Mouse (Mus musculus) heart, embryonic 10.5 days (tissue): ENCODE measurements around the gene Gaa. TPM values are rescaled to one million over a fixed set of nuclear protein-coding genes. Genes with fewer than 3 reads are reported as not detected.

ENCODE experiments used
- DNase-seq: peaks from one replicate; pipeline ENCODE4 v3.0.0-alpha.2; 2017; ENCODE audit warnings: low spot score
- H3K27ac ChIP-seq: fragments of 300-500 bp; sonication (generic); 2 replicates; pipeline ENCODE4 v1.5.1; 2016; ENCODE audit warnings: mild to moderate bottlenecking
- H3K27me3 ChIP-seq: fragments of 300-500 bp; sonication (generic); 2 replicates; pipeline ENCODE4 v1.6.1; 2016; ENCODE audit warnings: mild to moderate bottlenecking; ENCODE audit not compliant: poor library complexity, insufficient read depth, severe bottlenecking
- H3K36me3 ChIP-seq: fragments of 300-500 bp; sonication (generic); 2 replicates; pipeline ENCODE4 v1.6.1; 2016; ENCODE audit warnings: mild to moderate bottlenecking, moderate library complexity
- H3K4me1 ChIP-seq: fragments of 300-500 bp; sonication (generic); 2 replicates; pipeline ENCODE4 v1.6.1; 2016; ENCODE audit warnings: mild to moderate bottlenecking
- H3K4me3 ChIP-seq: fragments of 300-500 bp; sonication (generic); 2 replicates; pipeline ENCODE4 v1.5.1; 2016; ENCODE audit warnings: mild to moderate bottlenecking, moderate library complexity
- H3K9me3 ChIP-seq: fragments of 300-500 bp; sonication (generic); 2 replicates; pipeline ENCODE4 v1.6.1; 2016; ENCODE audit warnings: mild to moderate bottlenecking, moderate library complexity
- WGBS: fragments of 180-500 bp; shearing (Covaris S2); methylation state at CpG from one replicate; pipeline ENCODE4 v1.1.7; 2016; 5-methylcytosine and 5-hydroxymethylcytosine counted together
- polyA plus RNA-seq: library from polyadenylated mRNA; unstranded; fragments of >200 nt; fragmentation: Nextera tagmentation; extraction: Ambion mirVana; gene quantifications from 2 replicates; pipeline ENCODE4 v1.2.1, GENCODE M21; 2016

The Gaa gene
- polyA plus RNA-seq, 1 experiment from 2014 or later = 57.3 TPM

DNA sequence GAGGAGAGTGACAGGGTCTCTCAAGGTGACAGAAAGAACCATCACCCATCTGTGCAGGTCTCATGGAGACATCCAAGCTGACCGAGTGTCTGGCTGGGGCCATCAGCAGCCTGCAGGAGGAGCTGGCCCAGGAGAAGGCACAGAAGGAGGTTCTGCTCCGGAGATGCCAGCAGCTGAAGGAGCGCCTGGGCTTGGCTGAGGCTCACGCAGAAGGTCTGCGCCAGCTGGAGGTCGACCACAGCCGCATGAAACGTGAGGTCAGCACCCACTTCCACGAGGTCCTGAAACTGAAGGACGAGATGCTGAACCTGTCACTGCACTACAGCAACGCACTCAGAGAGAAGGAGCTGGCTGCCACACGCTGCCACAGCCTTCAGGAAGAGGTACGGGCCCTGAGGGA is 54.8 kb downstream of the Gaa start:
- H3K9me3 ChIP-seq = 0 out of 2 replicates have a peak, but pooled peaks cover 2% of the 10 kb centered on the region
- WGBS = 71% methylated on average over 13 of the region's 13 CpGs

GRCm38 (mm10) chr11:119325068-119325467 is 57.4 kb downstream of the Gaa start:
- H3K27me3 ChIP-seq = peaks cover 38% of the 10 kb centered on the region
- DNase-seq = no peak
- H3K9me3 ChIP-seq = 0 out of 2 replicates have a peak, but pooled peaks cover 2% of the 10 kb centered on the region
- no peak overlapping the region for H3K4me3 ChIP-seq
- no peaks in the 10 kb centered on the region for H3K36me3 ChIP-seq
- whole genome bisulfite sequencing = 72% methylated on average over 1 of the region's 1 CpGs
- no peaks in the 10 kb centered on the region for H3K4me1 ChIP-seq
- no peak overlapping the region for H3K27ac ChIP-seq

More for the DNA sequence above, 54.8 kb downstream of the Gaa start:
- no peaks in the 10 kb centered on the region for H3K4me1 ChIP-seq
- peaks cover 21% of the 10 kb centered on the region for H3K27me3 ChIP-seq
- H3K4me3 ChIP-seq = no peak overlapping the region
- no peak for DNase-seq
- no peaks in the 10 kb centered on the region for H3K36me3 ChIP-seq
- no peak overlapping the region for H3K27ac ChIP-seq

GRCm38 (mm10) chr11:119330592-119330991 is 62.9 kb downstream of the Gaa start:
- no peak for DNase-seq
- WGBS = 66% methylated on average over 4 of the region's 4 CpGs
- H3K4me1 ChIP-seq = no peaks in the 10 kb centered on the region
- H3K36me3 ChIP-seq = no peaks in the 10 kb centered on the region
- H3K27me3 ChIP-seq = peaks cover 55% of the 10 kb centered on the region
- H3K4me3 ChIP-seq = no peak overlapping the region
- H3K9me3 ChIP-seq = no peaks in the 10 kb centered on the region
- H3K27ac ChIP-seq = no peak overlapping the region

DNA sequence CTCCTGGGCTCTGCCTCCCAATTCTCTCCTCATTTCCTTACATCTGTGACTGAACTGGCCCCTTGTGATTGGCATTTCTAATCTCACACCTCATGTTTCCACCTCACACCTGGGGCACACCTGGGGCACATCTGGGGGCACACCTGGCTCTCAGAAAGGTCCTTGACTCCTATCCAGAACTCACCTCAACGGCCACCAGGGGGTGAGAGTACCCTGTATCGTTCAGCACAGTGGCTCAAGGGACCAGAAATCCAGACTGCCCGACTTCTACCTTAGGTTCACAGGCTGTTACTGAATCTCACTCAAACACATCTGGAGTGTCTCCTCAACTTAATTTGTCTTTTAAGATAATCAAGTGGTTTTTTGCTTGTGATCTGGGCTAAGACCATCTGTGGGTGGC is 64.3 kb downstream of the Gaa start:
- H3K27ac ChIP-seq = no peak overlapping the region
- H3K4me1 ChIP-seq = no peaks in the 10 kb centered on the region
- H3K9me3 ChIP-seq = no peaks in the 10 kb centered on the region
- H3K4me3 ChIP-seq = no peak overlapping the region
- H3K27me3 ChIP-seq = peaks cover 49% of the 10 kb centered on the region
- WGBS = 38% methylated on average over 3 of the region's 3 CpGs
- no peak for DNase-seq
- no peaks in the 10 kb centered on the region for H3K36me3 ChIP-seq

Other genes starting within 250 kb of the Gaa start
- 37.4 and 56.0 TPM in 2 replicates for gene Cbx2, start 244.9 kb upstream of the Gaa start, polyA plus RNA-seq
- 9.1 and 9.7 TPM in 2 replicates for gene Cbx8, start 226.9 kb upstream of the Gaa start, polyA plus RNA-seq
- 8.9 and 9.0 TPM in 2 replicates for gene Cbx4, start 181.7 kb upstream of the Gaa start, polyA plus RNA-seq
- gene Tbc1d16, start 39.4 kb upstream of the Gaa start, polyA plus RNA-seq = 7.4 and 8.6 TPM in 2 replicates
- gene Ccdc40, start 39.3 kb upstream of the Gaa start, polyA plus RNA-seq = 4.6 and 9.3 TPM in 2 replicates
- gene Eif4a3, start 32.2 kb downstream of the Gaa start, polyA plus RNA-seq = 366 and 405 TPM in 2 replicates
- gene Card14, start 39.9 kb downstream of the Gaa start, polyA plus RNA-seq = 0.24 and 0.48 TPM in 2 replicates
- gene Sgsh, start 87.6 kb downstream of the Gaa start, polyA plus RNA-seq = 7.1 and 7.9 TPM in 2 replicates
- gene Slc26a11, start 87.7 kb downstream of the Gaa start, polyA plus RNA-seq = 10.8 and 11.2 TPM in 2 replicates
- gene Rnf213, start 125.2 kb downstream of the Gaa start, polyA plus RNA-seq = 7.5 and 9.5 TPM in 2 replicates
- gene Endov, start 223.5 kb downstream of the Gaa start, polyA plus RNA-seq = 16.2 and 17.2 TPM in 2 replicates